Mouse (Mus musculus) gonadal fat pad, adult 2 months (tissue): ENCODE results near the gene Ppm1g. TPM values are rescaled to one million over a fixed set of nuclear protein-coding genes. Genes with fewer than 3 reads are reported as not detected.

Experiments
- DNase-seq: peaks from one replicate; pipeline ENCODE4 v3.0.0-alpha.2; 2012; ENCODE audit warnings: low read depth
- polyA plus RNA-seq: library from polyadenylated mRNA; depleted of rRNA; stranded (reverse); fragments of >200 nt; gene quantifications from 2 replicates; pipeline ENCODE4 v1.2.3, GENCODE M21; 2012; rRNA removed

The Ppm1g gene
- 46.5 and 80.1 TPM in 2 replicates for polyA plus RNA-seq

DNA sequence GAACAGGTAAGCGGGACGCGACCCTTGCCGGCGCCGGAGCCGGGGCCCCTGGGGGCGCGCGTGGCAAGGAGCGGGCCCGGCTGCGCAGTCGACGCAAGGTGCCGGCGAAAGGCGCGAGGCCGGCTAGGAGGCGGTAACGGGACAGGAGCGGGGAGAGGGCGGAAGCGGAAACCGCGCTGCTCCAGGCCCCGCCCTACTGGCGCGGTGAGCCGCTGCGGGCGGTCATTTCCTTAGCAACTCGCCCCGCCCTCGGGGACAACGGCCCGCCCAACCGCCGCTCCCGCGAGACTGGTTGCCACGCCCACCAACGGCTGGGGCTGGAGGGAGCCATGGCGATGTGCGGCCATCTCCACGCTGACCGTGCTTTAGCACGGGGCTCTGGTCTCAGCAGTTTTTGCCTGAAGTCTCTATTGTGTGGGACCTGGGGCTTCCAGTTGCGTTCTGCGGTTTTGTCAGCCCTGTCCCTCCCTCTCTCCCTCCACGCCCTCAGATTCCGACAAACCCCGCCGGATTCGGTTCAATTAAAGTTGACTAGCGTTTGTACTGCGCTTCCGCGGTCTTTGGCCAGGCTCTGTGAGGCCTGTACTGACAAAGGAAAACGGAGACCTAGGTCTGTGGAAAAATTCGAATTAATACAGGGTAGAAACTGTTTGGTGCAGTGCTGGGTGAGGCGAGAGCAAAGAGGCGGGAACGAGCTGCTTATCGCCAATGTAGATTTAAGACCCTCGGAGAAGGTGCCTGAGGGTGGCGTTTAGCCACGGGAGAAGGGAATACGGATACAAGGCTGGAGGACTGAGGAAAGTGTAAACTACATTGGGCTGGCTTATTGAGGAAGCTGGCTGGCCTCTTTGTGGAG lies at the start of gene Ppm1g:
Ppm1g (minus strand) TSS at position 240 of the 856 bp plus-strand sequence.
- no peak for DNase-seq

DNA sequence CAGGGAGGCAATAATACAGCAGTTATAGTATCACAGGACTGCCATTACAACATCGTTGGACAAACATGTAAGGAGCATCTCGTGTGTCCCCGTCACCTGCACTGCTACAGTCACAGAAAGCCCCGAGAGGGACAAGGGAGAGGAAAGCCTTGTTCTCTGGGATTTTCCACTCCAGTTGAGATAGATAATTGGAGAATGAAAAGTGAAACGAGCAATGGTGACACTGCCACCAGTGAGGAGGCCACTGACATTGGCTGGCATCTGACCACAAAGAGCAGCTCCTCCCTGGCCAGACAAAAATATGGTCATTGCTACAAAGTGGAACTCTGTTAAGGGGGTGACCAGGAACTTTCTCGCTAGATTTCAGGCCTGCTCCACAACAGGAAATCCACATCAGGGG lies 47.2 kb upstream of the Ppm1g start:
- no peak for DNase-seq

DNA sequence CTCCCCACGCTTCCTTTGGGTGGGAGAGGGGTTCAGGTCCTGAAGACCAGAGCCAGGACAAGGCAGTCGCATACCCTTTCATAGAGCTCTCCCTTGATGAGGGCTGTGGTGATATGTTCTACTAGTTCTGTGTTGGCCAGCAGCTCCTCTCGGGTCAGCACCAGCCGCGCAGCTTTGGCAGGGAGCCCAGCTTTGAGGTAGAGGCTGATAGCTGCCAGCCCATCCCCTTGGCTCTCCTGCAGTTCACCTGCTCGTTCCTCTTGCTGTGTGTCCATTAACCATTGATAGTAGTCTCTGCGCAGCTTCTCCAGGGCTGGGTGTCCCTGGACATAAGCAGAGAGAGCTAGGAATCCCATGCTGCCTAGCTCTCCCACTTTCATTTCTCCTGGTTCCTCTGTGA lies 45.6 kb upstream of the Ppm1g start:
- no peak for DNase-seq

DNA sequence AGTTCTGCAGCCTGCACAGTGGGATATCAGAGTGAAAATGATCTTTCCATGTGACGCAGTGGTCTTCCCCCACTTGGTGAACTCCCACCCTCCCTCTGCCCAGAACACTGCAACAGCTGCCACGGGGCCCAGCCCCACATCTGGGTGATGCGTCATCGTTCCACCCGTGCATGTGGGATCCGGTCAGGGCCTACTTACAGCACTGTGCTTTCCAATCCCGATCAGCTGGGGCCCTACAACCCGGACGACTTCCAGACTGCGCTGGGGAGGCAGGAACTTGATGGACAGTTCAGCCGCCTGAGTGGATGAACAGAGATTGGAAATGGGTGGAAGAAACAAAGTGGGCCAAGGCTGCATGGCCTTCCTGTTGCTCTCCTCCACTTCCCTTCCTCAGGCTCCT lies 37.1 kb upstream of the Ppm1g start:
- DNase-seq = no peak

- DNase-seq = no peak
Measured at GRCm38 (mm10) chr5:31255971-31256370, 35.5 kb upstream of the Ppm1g start.

DNA sequence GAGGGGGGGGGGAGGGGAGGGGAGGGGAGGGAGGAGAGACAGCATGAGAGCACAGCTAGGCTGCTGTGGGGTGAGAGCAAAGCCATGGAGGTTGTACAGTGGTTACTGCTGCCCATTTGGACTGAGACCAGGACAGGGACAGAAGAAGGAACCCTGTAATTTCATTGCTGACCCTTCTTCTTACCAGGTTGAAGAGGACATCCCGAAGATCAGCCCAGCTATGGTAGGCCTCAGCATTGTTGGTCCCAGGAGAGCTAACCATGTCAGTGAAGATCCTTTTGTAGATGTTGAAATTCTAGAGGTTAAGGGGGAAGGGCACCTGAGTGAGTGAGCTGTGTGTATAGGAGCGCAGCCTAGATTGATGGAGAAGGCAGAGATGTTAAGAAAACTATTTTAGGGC lies 34.9 kb upstream of the Ppm1g start:
- no peak for DNase-seq

DNA sequence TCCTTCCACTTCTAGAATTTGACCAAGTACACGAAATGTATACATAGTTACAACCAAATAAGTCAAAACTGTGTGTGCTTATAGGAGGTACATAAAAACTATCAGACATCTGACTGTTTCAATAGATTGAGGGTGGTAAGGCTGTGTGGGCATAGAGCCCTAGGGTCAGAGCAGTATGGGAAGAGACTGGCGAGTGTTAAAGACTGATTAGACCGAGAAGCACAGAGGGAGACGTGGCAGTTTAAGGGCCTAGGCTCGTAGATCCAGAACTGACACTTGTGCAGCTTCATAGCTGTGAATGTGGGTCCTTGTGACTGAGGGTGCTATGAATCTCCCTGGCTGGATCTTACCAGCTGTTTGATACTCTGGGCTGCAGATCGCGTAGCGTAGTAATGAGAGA lies 34.4 kb upstream of the Ppm1g start:
- DNase-seq = no peak

DNA sequence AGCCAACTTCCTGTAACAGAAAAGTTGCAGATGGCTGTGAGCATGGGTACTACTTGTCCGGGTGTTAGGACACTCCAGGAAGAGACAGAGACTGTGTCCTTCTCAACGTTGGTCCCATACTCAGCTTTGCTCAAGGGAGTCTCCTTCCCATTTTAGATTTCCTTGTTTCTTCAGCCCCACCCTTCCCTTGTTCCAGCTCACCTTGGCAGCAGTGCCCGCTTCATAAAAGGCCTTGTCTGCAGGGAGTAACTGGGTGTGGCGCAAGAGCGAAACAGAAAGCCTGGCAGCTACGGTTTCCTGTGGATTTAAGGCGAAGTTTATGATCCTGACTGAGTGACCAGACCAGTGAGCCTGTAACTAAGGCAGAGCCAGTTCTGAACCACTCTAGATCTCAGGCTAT lies 34.0 kb upstream of the Ppm1g start:
- DNase-seq = peak; percentile 57

DNA sequence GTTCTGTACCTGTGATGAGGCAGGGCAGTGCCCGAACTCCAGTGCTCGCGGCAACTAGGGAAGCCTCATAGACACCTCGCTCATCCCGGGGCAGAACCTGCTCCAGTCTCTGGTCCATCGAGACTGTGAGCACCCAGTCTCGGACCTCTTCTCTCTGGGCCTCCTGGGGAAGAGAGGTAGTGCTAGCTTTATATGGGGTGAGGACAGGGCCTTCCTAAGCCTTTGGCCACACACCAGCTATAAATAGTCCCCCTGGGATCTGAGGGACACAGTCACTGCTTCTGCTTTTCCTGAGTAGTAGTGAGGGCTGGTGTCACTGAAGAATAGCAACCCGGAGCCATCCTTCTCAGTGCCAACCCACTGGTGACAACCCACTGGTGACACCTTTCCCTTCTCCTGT lies 33.3 kb upstream of the Ppm1g start:
- DNase-seq = no peak

GRCm38 (mm10) chr5:31252795-31253545 lies 32.5 kb upstream of the Ppm1g start:
- no peak for DNase-seq

GRCm38 (mm10) chr5:31252151-31252550 lies 31.7 kb upstream of the Ppm1g start:
- no peak for DNase-seq

GRCm38 (mm10) chr5:31251541-31252101 lies 31.1 kb upstream of the Ppm1g start, which contains the start of gene Krtcap3:
TSS of gene Krtcap3 (plus strand) at chr5:31251691.
- DNase-seq = no peak

DNA sequence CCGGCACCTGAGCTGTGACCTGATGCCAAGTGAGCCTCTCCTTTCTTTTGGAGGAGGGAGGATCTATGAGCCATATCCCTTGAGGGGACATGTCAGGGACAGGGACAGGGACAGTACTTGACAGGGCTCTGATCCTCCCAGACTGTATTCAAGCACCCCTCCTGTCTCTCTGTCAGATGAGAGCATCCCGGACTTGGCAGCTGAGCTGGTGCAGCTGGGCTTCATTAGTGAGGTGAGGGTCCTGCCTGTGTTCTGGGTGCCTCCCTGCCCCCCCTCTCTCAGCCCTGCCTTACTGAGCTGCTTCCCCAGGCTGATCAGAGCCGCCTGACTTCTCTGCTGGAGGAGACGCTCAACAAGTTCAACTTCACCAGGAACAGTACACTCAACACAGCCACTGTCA lies 30.2 kb upstream of the Ppm1g start:
- no peak for DNase-seq

- DNase-seq = no peak
Measured at GRCm38 (mm10) chr5:31242191-31242590, 21.7 kb upstream of the Ppm1g start.

- no peak for DNase-seq
Measured at GRCm38 (mm10) chr5:31241522-31242034, 21.1 kb upstream of the Ppm1g start.

DNA sequence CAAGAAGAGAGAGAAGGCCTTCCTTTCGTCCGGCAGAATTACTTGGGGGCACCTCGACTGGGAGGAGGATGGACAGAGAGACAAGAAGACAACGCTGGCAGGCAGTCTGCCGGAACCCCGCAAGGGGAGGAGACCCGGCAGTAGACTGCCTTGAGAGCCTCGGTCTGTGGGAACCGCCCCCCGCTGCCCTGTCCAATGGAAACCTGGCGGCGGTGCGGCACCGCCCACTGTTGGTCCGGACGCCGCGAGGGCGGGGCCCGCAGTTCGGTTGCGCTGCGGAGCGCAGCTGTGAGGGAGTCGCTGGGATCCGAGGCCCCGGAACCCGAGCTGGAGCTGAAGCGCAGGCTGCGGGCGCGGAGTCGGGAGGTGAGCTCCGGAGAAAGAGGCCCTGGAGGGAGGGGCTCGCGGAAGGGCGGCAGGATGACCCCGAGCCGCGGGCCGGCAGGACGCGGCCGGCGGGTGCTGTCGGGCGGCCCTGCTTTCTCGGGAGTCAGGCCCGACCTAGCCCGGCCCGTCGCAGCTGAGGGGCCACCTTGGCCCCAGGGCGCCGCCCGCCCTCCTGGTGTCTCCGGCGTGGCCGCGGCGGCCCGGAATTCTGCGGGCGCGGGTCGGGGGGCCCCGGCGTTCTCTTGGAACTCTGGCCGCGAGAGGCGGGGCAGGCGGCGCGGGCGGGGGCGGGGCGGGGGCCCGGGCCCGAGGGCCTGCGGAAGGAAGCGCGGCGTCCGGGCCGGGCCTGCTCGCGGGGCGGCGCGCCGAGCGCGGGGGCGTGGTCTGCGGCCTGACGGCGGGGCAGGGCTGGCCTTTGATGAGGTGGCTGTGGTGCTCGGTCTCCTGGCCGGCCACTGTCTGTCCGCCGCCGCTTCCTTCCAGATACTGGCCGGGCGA lies 20.4 kb upstream of the Ppm1g start, which contains the start of the genes Nrbp1 and Gm9970:
Nrbp1 (plus strand) TSS at position 228 of the 885 bp plus-strand sequence.
Gm9970 (minus strand) TSS at position 596 of the 885 bp plus-strand sequence.
- no peak for DNase-seq

DNA sequence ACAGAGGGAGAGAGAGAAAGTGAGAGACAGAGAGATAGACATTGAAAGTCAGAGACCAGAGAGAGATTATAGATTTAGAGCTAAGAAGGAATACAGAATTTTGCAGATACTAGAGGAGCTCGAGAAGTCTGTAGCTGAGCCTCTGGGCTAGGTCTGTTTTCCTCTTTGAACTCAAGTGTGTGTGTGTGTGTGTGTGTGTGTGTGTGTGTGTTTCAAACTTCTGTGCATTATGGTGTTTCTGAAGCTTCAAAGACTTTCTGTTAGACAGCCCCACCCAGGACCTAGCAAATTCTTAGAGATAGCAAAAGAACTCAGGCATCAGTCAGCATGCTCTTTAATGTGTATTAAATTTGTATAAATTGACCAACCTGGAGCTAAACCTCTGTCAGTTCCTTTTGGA lies 6.2 kb upstream of the Ppm1g start:
- DNase-seq = no peak

GRCm38 (mm10) chr5:31222696-31223095 lies 2.2 kb upstream of the Ppm1g start:
- no peak for DNase-seq

DNA sequence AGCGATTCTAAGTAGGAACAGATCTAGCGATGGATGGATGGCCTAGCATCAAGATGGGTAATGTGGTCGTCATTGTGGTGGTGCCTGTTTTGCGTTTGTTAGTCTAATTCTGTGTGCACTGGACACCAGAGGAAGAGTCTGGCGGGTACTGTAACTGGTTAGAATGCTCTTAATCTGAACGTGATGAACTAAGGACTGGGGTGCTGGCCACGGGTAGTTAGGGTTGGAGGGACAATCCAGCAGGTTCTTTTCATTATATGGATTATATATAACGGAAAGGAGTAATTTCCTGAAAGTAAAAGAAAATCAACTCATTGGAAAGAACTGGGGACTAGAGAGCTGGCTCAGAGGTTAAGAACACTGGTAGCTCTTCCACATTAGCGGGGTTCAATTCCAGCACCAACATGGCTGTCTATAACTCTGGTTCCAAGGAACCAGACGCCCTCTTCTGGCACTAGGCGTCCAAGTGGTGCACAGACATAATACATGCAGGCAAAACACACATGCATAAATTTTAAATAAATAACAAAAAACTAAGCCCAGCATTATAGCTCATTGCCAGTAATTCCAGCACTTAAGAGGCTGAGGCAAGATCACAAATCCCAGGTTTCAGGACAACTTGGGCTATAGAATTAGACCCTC lies 938 bp upstream of the Ppm1g start:
- DNase-seq = no peak

DNA sequence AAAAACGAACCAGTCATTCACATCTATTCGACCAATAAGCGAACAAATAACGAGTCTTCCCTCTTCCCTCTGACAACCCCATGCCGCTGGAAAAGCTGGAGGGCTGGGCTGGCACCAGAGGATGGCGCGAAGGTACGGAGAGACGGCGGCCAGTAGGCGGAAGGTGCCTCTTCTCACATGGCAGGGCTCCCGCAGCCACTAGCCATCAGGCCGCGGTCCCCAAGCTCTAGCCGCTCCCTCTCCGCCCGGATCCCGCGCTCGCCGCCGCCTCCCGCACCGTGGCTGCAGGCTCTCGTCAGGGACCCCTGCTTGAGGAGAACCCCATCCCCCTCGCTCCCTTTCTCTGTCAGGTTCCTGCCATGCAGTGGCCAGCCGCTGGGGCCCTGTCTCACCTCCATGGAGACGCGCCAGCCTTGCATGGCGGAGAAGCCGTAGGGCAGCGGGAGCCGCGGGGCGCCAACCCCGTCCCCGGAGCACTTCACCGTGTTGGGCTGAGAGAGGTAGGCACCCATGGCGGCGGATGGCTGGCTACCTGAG lies 508 bp downstream of the Ppm1g start:
- no peak for DNase-seq
